Mouse (Mus musculus) kidney, embryonic 14.5 days (tissue): Measurements from ENCODE around the gene Erc1. TPM values are rescaled to one million over a fixed set of nuclear protein-coding genes. Genes with fewer than 3 reads are reported as not detected.

ENCODE experiments used
- ATAC-seq: fragments of 200-750 bp; cut with Nextera tagmentation; 2 replicates; pipeline ENCODE4 v1.8.0; 2017; ENCODE audit warnings: moderate number of reproducible peaks, mild to moderate bottlenecking, moderate TSS enrichment, moderate library complexity; ENCODE audit not compliant: low FRiP score, low TSS enrichment
- H3K27ac ChIP-seq: fragments of 300-500 bp; sonication (generic); 2 replicates; pipeline ENCODE4 v1.5.1; 2014; ENCODE audit warnings: low read depth, mild to moderate bottlenecking, low read length, moderate library complexity, mixed read lengths
- H3K27me3 ChIP-seq: fragments of 300-500 bp; sonication (generic); 2 replicates; pipeline ENCODE4 v1.6.1; 2014; ENCODE audit warnings: mild to moderate bottlenecking, low read length; ENCODE audit not compliant: control insufficient read depth, insufficient read depth
- H3K36me3 ChIP-seq: fragments of 300-500 bp; sonication (generic); 2 replicates; pipeline ENCODE4 v1.6.1; 2014; ENCODE audit warnings: low read length, mixed read lengths; ENCODE audit not compliant: control insufficient read depth, insufficient read depth
- H3K4me1 ChIP-seq: fragments of 300-500 bp; sonication (generic); 2 replicates; pipeline ENCODE4 v1.6.1; 2014; ENCODE audit warnings: low read length, mixed read lengths; ENCODE audit not compliant: control insufficient read depth, insufficient read depth
- H3K4me2 ChIP-seq: fragments of 300-500 bp; sonication (generic); replicated peaks from 2 replicates; pipeline ENCODE4 v1.6.1; 2014; ENCODE audit warnings: low read depth, mild to moderate bottlenecking, low read length
- H3K4me3 ChIP-seq: fragments of 300-500 bp; sonication (generic); 2 replicates; pipeline ENCODE4 v1.5.1; 2014; ENCODE audit warnings: mild to moderate bottlenecking, low read length
- H3K9ac ChIP-seq: fragments of 300-500 bp; sonication (generic); 2 replicates; pipeline ENCODE4 v1.6.1; 2014; ENCODE audit warnings: low read depth, mild to moderate bottlenecking, low read length, moderate library complexity
- H3K9me3 ChIP-seq: fragments of 300-500 bp; sonication (generic); 2 replicates; pipeline ENCODE4 v1.6.1; 2016; ENCODE audit warnings: low read length; ENCODE audit not compliant: control insufficient read depth
- WGBS: fragments of 180-500 bp; shearing (Covaris S2); extraction: QIAGEN DNeasy Blood & Tissue Kit; methylation state at CpG from one replicate; pipeline ENCODE4 v1.1.7; 2014; 5-methylcytosine and 5-hydroxymethylcytosine counted together
- polyA plus RNA-seq: library from polyadenylated mRNA; unstranded; fragments of >200 nt; fragmentation: Nextera tagmentation; extraction: Ambion mirVana; gene quantifications from 2 replicates; pipeline ENCODE4 v1.2.1, GENCODE M21; 2014

Gene Erc1
- polyA plus RNA-seq, 1 experiment from 2014 or later = 30.0 TPM

DNA sequence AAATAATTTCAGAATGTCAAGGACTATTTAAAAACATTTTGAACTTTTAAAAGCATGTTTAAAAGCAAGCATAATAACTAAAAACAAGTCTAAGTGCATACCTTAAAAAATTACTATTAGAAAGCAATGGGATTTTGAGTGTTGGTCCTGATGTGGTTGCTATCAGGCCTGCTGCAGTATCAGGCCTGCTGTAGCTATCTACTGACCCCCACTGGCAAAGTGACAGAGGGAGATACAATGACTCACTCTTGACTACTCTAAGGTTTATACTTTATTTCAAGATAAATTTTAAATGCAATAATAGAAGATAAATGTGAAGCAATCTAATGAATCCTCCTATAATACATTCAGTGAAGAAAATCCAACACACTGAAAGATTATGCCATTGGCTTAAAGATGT is 138.4 kb downstream of the Erc1 start:
- H3K4me2 ChIP-seq = no peak overlapping the region
- no peak overlapping the region for H3K9ac ChIP-seq
- no peak overlapping the region for H3K4me3 ChIP-seq
- ATAC-seq = no peak
- H3K4me1 ChIP-seq = no peaks in the 10 kb centered on the region
- H3K9me3 ChIP-seq = no peaks in the 10 kb centered on the region
- H3K27ac ChIP-seq = no peak overlapping the region
- peaks cover 4% of the 10 kb centered on the region; the same call in 1 of the 2 replicates for H3K36me3 ChIP-seq
- H3K27me3 ChIP-seq = no peaks in the 10 kb centered on the region

DNA sequence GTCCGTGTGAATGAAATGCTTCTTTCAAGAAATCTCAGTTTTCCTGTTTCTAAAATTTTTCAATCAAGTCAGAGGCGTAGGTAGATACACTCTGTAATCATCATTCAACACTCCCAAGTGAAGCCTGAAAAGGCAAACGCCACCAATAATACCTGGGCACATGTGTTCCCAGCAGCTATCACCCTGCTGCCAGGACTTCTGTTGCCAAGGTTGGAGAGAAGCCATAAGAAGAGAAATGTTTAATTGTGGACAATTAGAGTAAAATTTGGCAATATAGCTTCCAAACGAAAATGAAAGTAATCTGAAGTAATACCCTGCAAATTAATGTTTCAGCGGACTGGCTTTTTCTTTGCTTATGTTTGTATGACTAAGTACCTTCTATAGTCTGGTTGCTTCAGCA is 140.1 kb downstream of the Erc1 start:
- no peak overlapping the region for H3K4me3 ChIP-seq
- 89% methylated on average over 5 of the region's 5 CpGs for WGBS
- no peak overlapping the region for H3K4me2 ChIP-seq
- no peaks in the 10 kb centered on the region; the same call in 1 of the 2 replicates for H3K36me3 ChIP-seq
- H3K9me3 ChIP-seq = no peaks in the 10 kb centered on the region
- H3K27ac ChIP-seq = no peak overlapping the region
- H3K9ac ChIP-seq = no peak overlapping the region
- no peaks in the 10 kb centered on the region for H3K27me3 ChIP-seq
- H3K4me1 ChIP-seq = no peaks in the 10 kb centered on the region
- no peak for ATAC-seq

DNA sequence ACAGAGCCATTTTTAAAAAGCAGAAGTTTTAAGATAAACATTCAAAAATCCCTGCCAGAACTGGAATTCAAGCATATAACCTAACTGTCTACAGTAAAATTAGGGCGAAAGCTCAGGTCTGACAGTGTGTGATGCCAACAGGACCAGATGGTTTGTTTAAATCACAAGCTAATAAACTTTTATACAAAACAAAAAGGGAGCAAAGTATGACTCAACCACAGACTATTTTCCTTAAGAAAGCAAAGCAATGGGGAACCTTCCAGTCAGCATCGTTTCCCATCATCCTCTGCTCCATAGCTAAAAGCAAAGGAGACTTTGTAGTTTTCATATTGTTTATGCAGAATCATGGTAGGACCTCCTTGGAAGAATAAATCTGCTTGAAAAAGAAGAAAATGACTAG is 143.1 kb downstream of the Erc1 start:
- Histone ChIP-seq H3K36me3 (no peaks in the 10 kb centered on the region; the same call in 1 of the 2 replicates), H3K9ac (no peak overlapping the region), H3K27me3 (no peaks in the 10 kb centered on the region), H3K27ac (no peak overlapping the region), H3K4me1 (no peaks in the 10 kb centered on the region), H3K4me3 (no peak overlapping the region), H3K4me2 (no peak overlapping the region), H3K9me3 (no peaks in the 10 kb centered on the region)
- ATAC-seq = no peak
- 87% methylated on average over 2 of the region's 2 CpGs for WGBS

DNA sequence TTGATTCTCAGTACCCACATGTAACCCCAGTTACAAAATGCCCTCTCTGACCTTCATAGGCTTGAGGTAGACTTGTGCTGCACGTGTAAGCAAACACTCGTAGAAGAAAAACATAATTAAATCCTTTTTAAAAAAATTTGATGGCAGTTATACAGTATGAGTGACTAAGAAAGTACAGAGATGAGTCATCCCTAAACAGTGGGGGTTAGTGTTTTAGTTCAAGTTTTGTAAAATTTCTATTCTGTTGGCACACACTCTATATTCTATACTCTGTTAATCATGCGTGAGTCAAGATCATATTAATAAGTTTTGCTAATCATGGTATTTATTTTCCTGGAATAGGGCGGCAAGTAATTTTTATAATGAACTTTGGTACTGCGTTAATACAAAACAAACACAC is 155.2 kb downstream of the Erc1 start:
- Histone ChIP-seq H3K9me3 (no peaks in the 10 kb centered on the region), H3K4me3 (no peak overlapping the region), H3K4me1 (no peaks in the 10 kb centered on the region), H3K27me3 (no peaks in the 10 kb centered on the region), H3K27ac (no peak overlapping the region), H3K4me2 (no peak overlapping the region), H3K9ac (no peak overlapping the region), H3K36me3 (peaks cover 3% of the 10 kb centered on the region; the same call in 1 of the 2 replicates)
- 90% methylated on average over 5 of the region's 5 CpGs for WGBS
- ATAC-seq = no peak

DNA sequence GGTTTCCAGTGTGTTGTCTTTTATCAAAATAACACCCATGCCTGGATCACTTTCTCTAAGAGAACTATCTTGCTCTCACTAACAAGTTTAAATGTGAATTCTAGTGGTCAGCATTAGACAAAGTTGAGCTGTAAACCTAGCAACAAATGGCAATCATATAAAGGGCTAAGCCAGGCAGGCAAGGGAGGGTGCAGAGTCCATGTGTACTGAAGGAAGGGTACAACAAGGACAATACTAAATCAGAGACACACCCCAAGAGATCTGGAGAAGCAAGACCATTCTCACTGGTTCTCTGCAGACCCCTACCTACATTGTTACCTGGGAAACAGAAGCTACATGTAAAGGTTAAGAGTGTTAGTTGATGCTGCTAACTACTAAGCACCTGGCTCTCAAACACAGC is 161.5 kb downstream of the Erc1 start:
- ATAC-seq = no peak
- H3K4me2 ChIP-seq = no peak overlapping the region
- no peaks in the 10 kb centered on the region for H3K9me3 ChIP-seq
- no peaks in the 10 kb centered on the region for H3K27me3 ChIP-seq
- H3K36me3 ChIP-seq = no peaks in the 10 kb centered on the region; the same call in 1 of the 2 replicates
- H3K4me1 ChIP-seq = no peaks in the 10 kb centered on the region
- H3K27ac ChIP-seq = no peak overlapping the region
- no peak overlapping the region for H3K4me3 ChIP-seq
- no peak overlapping the region for H3K9ac ChIP-seq

DNA sequence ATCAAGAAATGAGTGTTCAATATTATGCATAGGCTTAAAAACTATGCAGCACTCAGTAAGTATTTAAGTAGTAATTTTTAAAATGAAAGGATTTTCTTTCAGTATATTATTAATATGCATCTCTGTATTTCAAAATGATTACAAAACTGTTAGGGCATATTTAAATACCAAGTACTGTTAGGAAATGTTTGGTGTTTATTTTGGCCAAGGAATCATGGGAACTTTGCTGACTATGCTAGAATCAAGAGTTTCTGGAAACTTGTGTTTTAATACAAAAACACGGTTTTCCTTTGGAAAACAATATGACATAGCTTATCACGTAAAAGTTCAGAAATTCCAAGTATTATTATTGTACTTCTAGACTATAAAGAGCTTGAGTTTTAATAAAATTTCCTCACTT is 167.2 kb downstream of the Erc1 start:
- Histone ChIP-seq H3K4me1 (no peaks in the 10 kb centered on the region), H3K4me3 (no peak overlapping the region), H3K9ac (no peak overlapping the region), H3K27me3 (no peaks in the 10 kb centered on the region), H3K4me2 (no peak overlapping the region), H3K9me3 (peaks cover 3% of the 10 kb centered on the region; the same call in 1 of the 2 replicates), H3K36me3 (no peaks in the 10 kb centered on the region; the same call in 1 of the 2 replicates), H3K27ac (no peak overlapping the region)
- WGBS = 83% methylated on average over 2 of the region's 2 CpGs
- no peak for ATAC-seq

DNA sequence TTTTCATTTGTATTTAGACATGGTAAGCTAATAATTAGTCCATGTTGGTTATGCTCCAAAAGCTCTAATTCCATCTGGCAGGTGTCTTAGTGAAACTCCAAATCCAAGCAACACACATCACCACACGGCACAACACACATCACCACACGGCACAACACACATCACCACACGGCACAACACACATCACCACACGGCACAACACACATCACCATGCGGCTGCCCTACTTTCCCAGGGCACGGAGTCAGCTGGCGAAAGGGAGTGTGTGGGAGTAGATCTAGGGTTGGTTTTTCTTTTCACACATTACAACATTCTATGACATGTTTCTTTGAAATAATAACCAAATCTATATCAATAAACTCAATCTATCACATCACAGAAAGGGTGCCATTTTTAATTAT is 173.2 kb downstream of the Erc1 start:
- H3K9me3 ChIP-seq = peaks cover 3% of the 10 kb centered on the region; the same call in 1 of the 2 replicates
- H3K36me3 ChIP-seq = peaks cover 2% of the 10 kb centered on the region; the same call in 1 of the 2 replicates
- H3K4me3 ChIP-seq = no peak overlapping the region
- no peak for ATAC-seq
- no peaks in the 10 kb centered on the region for H3K27me3 ChIP-seq
- H3K4me2 ChIP-seq = no peak overlapping the region
- no peak overlapping the region for H3K9ac ChIP-seq
- 0 out of 2 replicates have a peak, but pooled peaks cover 2% of the 10 kb centered on the region for H3K4me1 ChIP-seq
- no peak overlapping the region for H3K27ac ChIP-seq
- WGBS = 91% methylated on average over 7 of the region's 7 CpGs

DNA sequence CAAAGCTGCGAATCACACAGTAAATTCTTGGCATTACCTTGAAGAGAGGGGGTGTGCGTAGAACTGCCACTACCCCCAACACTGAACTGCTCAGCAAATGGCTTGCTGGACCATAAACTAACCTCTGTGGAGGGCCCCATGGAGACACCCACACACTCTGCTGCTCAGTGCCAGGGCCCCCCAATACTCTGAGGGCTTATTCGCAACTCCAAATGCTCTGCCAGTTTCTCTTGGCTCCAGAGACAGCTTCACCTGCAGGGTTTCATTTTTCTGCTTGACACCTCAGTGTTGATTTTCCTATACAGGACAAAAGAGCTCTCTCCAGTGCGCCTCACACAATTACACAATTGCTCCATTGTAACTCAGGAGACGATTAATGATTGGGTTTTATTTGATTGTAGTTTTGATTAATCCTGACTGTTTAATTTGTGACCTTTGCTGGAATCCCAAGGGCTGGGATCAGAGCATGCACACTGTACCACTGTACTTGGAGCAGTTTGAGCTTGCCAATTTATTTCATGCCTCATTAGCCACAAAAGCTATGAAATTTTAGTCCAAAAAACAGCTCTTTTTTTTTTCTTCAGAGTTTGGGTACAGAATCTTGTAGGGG is 173.7 kb downstream of the Erc1 start:
- Histone ChIP-seq H3K4me1 (0 out of 2 replicates have a peak, but pooled peaks cover 2% of the 10 kb centered on the region), H3K27me3 (no peaks in the 10 kb centered on the region), H3K9me3 (peaks cover 3% of the 10 kb centered on the region; the same call in 1 of the 2 replicates), H3K4me2 (no peak overlapping the region), H3K36me3 (peaks cover 2% of the 10 kb centered on the region; the same call in 1 of the 2 replicates), H3K4me3 (no peak overlapping the region), H3K9ac (no peak overlapping the region), H3K27ac (no peak overlapping the region)
- ATAC-seq = no peak
- WGBS = 82% methylated on average over 5 of the region's 5 CpGs

DNA sequence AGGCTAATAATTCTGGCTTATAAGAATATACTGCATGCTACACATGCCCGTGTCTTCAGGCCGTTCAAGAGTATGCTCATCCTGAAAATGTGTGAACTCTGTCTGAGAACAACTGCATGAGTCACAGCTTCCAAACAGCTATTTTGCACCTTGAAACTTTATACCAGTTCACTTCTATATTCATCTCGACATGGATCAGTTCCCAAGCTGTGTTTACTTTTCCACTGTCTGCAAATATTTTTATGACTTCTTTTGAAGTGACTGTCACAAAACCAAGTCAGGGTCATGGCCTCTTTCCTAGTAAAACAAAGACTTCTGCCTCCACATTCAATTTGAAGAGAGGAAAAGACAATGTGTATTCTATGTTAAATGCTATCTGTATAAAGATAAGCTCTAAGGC is 178.2 kb downstream of the Erc1 start:
- 36% methylated on average over 3 of the region's 3 CpGs for WGBS
- H3K4me3 ChIP-seq = no peak overlapping the region
- no peaks in the 10 kb centered on the region for H3K27me3 ChIP-seq
- no peaks in the 10 kb centered on the region for H3K9me3 ChIP-seq
- no peak for ATAC-seq
- H3K9ac ChIP-seq = no peak overlapping the region
- H3K4me2 ChIP-seq = no peak overlapping the region
- H3K36me3 ChIP-seq = peaks cover 2% of the 10 kb centered on the region; the same call in 1 of the 2 replicates
- H3K4me1 ChIP-seq = 0 out of 2 replicates have a peak, but pooled peaks cover 2% of the 10 kb centered on the region
- H3K27ac ChIP-seq = no peak overlapping the region
